Mouse (Mus musculus): ENCODE data around the gene Sgpl1.

DNA sequence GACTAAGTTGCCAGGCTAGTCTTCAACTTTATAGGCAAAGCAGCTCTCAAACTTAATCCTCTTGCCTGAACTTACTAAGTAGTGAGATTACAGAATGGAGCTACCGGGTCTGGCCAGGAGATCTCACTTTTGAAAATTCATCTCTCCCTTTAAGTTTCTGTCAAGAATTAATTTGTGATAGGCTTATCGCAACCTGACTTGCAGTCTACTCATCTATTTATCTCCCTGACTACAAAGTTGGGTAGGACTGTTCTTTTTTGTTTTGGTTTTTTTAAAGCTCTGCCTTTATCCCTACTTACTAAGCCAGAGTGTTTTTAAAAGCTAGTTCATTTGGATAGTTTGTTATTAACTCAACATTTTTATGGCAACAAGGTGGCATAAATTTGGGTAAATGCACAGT is 23.0 kb downstream of the Sgpl1 start:
- no peak for TF ChIP-seq CTCF (IDR thresholded peaks at IDR 0.05; ENCODE audit: insufficient read depth, low read depth, low read length)
- no peak for TF ChIP-seq POLR2A (IDR thresholded peaks at IDR 0.05; ENCODE audit: insufficient read depth, low read depth, low read length)
